Mouse (Mus musculus) B cell, adult 62 days (primary cell): Measurements from ENCODE around the gene Tma7. TPM values are rescaled to one million over a fixed set of nuclear protein-coding genes. Genes with fewer than 3 reads are reported as not detected.

Experiments
- total RNA-seq: library from RNA; stranded (reverse); gene quantifications from 4 replicates; pipeline ENCODE4 v1.2.4, GENCODE M21; 2023

Gene Tma7
- 271 to 328 TPM (median 318 TPM) in 4 replicates for total RNA-seq

DNA sequence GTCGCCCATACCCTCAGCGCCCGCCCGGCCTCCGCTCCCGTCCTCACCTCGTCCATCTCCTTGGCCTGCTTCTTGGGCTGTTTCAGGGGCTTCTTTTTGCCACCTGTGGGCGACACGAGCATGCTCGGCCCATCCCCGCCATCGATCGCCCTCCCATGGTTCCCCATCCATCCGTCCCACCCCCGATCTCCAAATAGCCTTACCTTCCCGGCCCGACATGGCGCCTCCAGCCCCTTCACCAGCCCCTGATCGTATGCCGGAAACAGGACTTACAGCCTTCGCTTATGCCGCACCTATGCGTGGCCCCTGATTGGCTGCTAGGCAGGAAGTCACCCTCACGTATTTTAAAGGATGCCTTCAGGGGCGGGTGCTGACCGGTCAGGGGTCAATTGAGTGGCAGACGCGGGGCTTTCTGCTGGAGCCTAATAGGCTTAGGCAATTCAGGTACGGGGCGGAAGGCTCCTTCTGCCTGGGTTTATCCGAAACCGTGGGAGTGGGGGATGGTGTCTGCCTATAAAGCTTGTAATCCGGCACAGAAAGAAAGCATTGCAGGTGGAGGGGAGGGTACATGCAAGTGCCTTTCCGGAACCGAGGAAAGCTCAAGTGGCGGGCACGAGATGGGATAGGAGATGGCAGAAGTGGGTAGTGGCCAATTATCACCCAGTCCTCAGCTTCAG, at the start of gene Tma7, which contains the start of gene Ccdc51:
Gene Tma7, minus strand, starts transcription at position 464 of the 677 bp plus-strand sequence.
Gene Ccdc51, plus strand, starts transcription at position 370 of the 677 bp plus-strand sequence.

DNA sequence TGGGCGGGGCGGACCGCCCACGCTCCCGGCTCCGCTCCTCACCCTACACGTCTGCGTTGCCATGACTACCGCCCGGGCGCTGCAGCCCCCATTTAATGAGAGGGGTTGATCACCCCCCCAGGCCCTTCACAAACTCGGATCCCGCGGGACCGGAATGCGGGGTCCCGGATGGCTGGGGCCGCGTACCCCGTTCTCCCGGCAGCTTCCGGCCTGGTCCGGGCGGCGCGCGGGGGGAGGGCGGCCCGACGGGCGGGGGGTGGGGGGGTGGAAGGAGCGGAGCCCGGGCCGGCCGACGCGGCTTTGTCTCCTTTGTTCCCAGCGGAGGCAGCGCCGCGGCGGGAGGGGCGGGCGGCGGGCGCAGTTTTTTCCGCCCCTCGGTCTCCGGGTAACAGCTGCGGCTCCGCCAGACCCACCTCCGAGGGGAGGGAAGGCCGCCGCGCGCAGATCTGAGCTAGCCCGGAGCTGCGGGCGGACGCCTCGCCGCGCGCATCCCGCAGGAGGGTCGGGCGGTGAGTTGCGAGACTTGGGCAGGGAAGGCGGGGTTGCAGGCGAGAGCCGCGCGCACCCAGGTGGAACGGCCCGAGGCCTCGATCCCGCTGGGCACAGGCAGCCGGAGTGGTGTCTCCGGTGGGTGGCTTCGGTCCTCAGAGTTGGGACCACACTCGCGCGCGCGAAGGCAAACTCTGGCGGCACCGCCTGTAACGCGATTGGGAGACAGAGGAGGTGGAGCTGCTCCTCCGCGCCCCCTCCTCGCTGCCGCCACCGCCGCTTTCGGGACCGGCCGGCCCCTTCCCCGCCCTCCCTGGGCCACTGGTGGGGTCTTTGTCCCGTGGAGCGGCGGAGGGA, 13.0 kb upstream of the Tma7 start, which contains the start of gene Plxnb1:
Gene Plxnb1, plus strand, starts transcription at position 253 of the 846 bp plus-strand sequence.

DNA sequence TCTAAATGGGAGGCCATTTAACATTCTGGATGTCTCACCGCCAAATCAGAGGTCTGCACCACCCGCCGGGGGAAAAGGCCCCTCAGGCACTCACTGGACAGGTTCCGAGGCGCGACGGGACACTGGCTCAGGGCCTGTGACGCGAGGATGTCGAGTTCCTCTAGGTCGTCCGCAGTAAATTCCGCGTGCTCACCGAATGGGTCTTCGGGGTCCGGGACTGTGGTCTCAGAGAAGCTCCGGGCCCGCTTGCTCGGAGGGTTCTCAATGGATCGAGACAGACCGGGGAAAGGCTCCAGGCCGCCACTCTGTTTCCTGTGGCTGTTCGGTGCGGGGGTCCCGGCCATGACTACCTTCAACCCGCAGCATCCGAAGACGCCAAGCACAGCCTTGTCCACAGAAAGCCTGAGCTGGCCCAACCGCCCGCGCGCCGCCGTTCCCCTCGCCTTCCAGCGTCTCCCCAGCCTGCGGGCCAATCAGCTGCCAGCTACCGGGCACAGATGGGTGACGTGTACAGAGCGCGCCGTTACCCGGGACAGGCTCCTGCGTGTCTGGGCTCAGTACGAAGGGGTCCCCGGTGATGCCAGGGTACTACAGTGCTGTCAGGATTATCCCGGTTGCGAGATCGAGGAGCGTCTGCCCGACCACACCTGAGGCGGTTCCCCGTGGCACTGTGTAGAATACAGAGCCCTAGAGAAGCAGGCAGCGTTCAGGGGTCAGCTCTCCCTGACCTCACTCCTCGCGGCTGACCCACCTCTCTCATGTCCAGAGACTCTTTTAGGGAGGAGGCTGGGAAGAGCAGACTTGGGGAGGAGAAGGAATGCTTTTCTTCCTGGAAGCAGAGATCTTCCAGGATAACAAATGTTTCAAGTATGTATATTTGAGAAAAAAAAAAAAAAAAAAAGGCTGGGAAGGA, 8.5 kb downstream of the Tma7 start, which contains the start of gene Atrip:
Gene Atrip, minus strand, starts transcription at position 464 of the 913 bp plus-strand sequence.

DNA sequence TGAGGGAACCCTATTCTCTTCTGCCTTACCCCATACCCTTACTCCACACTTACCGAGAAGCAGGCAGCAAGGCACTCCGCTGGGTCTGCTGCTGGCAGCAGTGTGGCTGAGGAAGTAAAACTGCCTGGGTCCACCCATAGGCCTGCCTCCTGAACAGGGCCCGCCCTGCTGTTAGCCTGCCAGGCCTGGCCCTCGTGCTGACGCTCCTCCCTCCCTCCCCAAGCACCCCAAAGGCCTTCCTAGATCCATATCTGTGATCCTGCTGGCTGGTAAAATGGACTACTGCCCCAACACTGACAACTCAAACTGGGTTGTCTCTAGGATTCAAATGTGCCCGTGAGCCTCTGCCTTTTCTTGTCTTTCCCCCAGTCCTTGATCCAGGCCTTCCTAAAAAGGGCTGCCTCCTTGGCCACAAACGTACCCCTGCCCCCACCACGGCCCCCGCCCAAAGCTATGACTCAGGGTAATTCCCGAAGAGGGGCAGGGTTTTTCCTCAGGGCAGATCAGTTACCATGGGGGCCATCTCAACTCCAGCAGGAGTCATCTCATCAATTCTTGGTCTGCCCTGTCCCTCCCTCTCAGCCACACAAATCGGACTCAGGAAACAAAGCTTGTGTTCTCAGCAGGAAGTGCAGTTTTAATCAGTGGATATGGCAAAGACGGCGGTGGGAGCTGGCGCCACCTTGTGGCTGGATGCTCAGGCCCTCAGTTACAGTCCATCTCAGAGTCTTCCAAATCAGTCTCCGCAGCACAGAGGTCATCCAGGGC, 23.1 kb downstream of the Tma7 start, which contains the start of gene Trex1:
Gene Trex1, minus strand, starts transcription at position 599 of the 768 bp plus-strand sequence.

DNA sequence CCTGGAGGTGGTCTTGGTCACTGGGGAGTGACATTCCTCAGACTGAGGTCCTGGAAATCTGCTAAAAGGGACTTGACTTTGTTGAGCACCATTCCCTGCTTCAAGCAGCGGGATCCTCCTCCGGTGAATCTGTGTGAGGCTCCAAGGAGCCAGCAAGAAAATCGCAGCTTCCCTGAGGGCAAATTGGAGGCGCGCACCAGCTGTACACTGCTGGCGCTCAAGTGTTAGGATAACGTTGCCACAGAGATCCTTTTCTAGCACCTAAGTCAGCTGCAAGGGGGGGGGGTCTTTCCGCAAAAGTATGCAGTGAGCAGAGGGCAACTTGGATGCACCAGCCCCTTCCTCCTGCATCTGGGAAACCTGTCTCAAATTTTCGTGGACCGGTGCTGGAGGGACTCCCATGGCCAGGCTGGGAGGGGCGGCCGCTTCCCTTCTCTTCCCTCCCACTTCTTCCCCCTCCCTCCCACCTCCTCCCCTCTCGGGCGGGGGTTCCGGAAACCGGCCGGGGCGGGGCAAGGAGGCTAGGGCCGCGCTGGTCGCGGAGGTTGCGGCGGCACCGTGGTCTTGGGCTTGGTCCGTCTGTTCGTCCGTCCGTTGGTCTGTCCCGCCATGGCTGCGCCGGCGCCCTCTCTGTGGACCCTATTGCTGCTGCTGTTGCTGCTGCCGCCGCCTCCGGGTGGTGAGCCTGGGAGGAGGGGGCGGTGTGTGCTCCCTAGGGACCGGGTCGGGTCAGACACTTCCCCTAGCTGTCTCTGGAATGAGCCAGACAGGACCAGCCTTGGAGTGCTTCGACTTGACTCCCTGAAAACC, 44.1 kb downstream of the Tma7 start, which contains the start of gene Shisa5:
Gene Shisa5, plus strand, starts transcription at position 480 of the 810 bp plus-strand sequence.

Other genes starting within 250 kb of the Tma7 start
- gene Slc26a6, start 229.3 kb downstream of the Tma7 start, total RNA-seq: 9.5 to 13.9 TPM (median 12.9 TPM) in 4 replicates
- gene Tmem89, start 168.0 kb downstream of the Tma7 start, total RNA-seq: not detected in 4 replicates
- gene Uqcrc1, start 146.0 kb downstream of the Tma7 start, total RNA-seq: 157 to 191 TPM (median 166 TPM) in 4 replicates
- 1.7 to 8.1 TPM (median 4.9 TPM) in 4 replicates for gene Col7a1, start 129.0 kb downstream of the Tma7 start, total RNA-seq
- gene Ucn2, start 96.6 kb downstream of the Tma7 start, total RNA-seq: 0.51 to 0.85 TPM in 2 of 4 replicates, not detected in the others
- 28.1 to 37.3 TPM (median 33.5 TPM) in 4 replicates for gene Pfkfb4, start 90.8 kb downstream of the Tma7 start, total RNA-seq
- 1,959 to 2,110 TPM (median 1,992 TPM) in 4 replicates for gene Shisa5, start 44.0 kb downstream of the Tma7 start, total RNA-seq
- gene Trex1, start 22.9 kb downstream of the Tma7 start, total RNA-seq: 10.8 to 15.8 TPM (median 14.9 TPM) in 4 replicates
- 30.7 to 37.5 TPM (median 32.9 TPM) in 4 replicates for gene Atrip, start 8.5 kb downstream of the Tma7 start, total RNA-seq
- 6.0 to 10.5 TPM (median 7.1 TPM) in 4 replicates for gene Ccdc51, start 94 bp downstream of the Tma7 start, total RNA-seq
- 0.12 to 0.66 TPM (median 0.36 TPM) in 4 replicates for gene Plxnb1, start 12.8 kb upstream of the Tma7 start, total RNA-seq
- not detected in 4 replicates for gene Fbxw21, start 79.5 kb upstream of the Tma7 start, total RNA-seq
- gene Fbxw13, start 113.4 kb upstream of the Tma7 start, total RNA-seq: not detected in 4 replicates
- gene Fbxw20, start 152.2 kb upstream of the Tma7 start, total RNA-seq: not detected in 4 replicates
- gene Fbxw14, start 205.1 kb upstream of the Tma7 start, total RNA-seq: not detected in 4 replicates